Mouse (Mus musculus) T-helper 1 cell (primary cell): ENCODE measurements around the gene Gm11733.

ENCODE experiments used
- in situ Hi-C: fragments of 300-600 bp; cut with MboI, MseI; formaldehyde crosslinking; loops from one replicate; pipeline ENCODE4 v1.15.1; 2025; ENCODE audit warnings: high pct_unique_total_duplicates

Gene Gm11733

DNA sequence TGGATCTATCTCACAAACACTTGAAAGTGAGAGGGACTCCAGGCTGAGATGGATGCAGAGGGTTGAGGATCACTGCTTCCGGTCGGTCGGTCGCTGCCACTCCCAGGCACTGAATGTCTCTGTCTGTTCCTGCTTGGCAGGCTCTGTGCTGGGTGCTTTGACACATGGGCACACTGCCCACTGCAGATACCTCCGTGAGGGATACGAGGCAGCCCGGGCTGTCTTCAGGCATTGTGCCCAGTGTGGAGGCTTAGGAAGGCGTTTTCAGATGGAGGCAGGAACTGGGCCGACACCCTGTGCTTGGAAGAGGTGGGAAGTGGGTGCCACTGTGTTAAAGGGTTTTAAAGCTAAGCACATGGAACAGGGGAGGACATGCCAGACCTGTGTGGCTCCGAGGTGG, 50.7 kb downstream of the Gm11733 start:
- in situ Hi-C loops, result no loop called here

DNA sequence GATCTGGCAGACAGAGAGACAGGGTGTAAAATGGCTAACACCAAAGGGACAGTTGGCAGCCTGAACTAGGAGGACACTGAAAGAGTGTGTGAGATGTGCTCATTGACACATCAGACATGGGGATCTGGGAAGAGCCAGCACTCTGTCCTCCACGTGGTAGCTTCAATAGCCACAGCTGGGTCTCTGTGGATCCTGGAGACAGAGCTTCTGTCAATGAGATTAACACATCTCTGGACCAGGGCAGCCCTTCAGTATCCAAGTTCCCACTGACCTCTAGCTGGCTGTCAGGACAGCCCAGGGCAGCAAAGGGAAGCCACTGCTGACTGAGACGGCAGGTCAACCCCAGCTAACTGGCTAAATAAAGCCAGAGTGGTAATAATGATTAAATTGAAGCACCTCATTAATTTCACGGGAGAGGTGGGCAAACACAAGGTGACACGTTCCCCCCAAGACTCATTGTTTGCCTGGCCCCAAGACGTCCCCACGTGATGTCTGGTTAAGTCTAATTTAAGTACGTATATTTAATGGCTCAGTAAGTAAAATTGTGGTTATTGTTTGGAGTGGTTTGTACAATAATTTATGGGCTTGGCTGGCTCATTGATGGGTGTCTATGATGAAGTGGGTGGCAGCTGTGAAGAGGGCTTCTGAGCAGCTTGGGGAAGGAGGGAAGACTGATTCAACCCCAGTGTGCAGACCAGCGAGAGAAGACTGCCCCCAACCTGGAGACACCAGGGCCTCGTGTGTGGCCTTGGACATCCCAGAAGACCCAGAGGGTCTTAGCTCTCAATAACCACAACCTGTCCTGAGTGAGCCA, 51.5 kb downstream of the Gm11733 start:
- in situ Hi-C loops, result no loop called here

DNA sequence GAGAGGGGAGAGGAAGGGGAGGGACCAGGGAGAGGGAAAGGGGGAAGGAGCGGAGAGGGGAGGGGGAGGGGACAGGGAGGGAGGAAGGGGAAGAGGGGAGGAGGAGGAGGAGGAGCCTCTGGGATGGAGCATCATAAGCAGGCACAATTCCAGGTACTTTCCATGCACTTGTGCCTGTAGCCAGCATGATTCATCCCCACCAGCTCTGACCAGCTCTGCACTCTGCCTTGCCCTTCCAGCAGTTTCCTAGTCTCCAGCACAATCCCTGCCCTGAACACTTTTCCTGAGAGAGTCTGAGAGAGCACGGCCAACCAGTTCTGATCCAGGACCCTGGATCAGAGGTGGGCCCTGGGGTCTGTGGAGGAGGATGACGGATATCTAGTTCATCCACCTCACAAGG, 52.4 kb downstream of the Gm11733 start:
- in situ Hi-C loops, result no loop called here
